Mouse (Mus musculus) heart, postnatal 0 days (tissue): ENCODE measurements around the gene Prox1.

Source experiments
- CTCF ChIP-seq: IDR thresholded peaks from 2 replicates; pipeline ENCODE4 v1.5.1; 2016; ENCODE audit warnings: antibody characterized with exemption, control low read depth, low read depth
- EP300 ChIP-seq: IDR thresholded peaks from 2 replicates; pipeline ENCODE4 v1.6.1; 2016; ENCODE audit warnings: antibody characterized with exemption, low read depth

- TF ChIP-seq EP300 (no peak), CTCF (no peak)
These were observed 827 bp upstream of the Prox1 start for GRCm38 (mm10) chr1:190171341-190171740.
